Mouse (Mus musculus): ENCODE measurements at regions not wholly inside any gene's neighbourhood (a gene's known extent, or its start where the extent isn't known, plus 50 kb on each side); places are given as distances from the start of the nearest gene placed in this dataset.

DNA sequence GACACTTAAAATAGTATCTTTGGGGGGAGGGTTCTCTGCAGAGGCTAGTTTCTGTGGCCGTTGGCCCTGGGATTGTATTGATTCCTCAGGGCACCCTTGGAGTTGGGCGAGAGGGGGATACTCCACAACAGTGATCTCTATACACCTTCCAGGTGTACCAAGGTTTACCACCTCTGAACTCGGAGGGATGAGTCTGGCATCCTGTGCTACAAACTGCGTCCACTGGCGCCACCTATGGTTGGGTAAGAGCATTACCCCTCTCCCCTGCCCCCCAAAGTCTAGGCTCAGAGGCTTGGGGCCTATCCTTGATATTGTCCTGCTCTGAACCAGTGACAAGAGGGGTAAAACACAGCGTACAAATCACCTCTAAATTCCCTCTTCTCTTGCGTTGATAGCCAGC is 62.2 kb downstream of the Gm17728 start:
- DNase-seq (ENCODE audit: low read depth, low spot score): no peak

DNA sequence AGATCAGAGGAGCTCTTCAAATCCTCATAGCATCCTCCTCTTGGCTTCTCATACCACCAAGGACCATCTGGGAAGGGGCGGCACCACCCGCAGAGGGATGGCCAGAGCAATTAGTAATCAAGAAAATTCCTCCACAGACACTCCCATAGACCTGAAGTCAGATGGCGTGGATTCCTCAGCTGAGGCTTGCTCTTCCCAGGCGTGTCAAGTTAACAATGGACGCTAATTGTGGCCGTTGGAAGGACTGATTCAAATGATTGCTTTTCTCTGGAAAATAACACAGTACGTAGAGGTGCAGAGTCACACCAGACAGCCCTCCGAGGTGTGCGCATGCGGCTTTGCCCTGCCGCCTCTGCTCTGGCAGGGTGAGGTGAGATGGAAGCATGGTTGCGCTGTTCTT is 62.7 kb downstream of the Gm17728 start:
- DNase-seq (ENCODE audit: low read depth, low spot score): no peak

DNA sequence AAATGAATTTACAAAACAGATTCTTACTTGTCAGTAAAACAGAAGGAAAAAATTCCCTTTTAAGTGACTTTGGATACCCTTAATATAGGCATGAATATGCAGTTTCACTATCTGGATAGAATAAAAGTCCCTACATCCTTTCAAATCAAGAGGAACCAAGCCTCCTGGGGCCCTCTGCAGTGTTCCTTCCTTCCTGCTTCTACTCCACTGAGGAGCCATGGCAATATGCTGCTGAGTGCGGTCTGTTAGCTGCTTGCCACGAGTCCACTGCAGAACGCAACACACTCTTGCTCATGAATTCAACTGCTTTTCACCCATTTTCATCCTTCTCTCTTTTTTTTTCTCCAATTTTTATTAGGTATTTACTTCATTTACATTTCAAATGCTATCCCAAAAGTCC is 107.5 kb downstream of the Gm17728 start:
- DNase-seq (ENCODE audit: low read depth, low spot score): no peak

DNA sequence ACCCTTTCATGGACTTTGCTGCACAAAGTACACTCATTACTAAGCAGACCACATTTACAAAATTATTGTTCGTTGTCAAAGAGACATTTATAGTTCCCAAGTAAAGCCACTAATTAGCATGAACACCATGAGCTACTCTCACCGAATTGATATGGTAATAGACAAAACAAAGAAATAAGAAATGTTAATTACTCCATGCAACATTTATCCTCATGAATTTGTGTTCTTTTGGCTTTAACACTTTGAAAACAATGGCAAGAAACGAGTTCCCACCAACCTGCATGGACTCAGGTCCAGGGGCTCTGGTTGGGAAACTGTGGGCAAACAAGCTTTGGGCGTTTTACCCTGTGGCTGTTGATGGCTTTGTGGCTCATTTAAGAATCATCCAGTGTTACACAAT is 114.2 kb downstream of the Gm17728 start:
- no peak for DNase-seq (ENCODE audit: low read depth, low spot score)

DNA sequence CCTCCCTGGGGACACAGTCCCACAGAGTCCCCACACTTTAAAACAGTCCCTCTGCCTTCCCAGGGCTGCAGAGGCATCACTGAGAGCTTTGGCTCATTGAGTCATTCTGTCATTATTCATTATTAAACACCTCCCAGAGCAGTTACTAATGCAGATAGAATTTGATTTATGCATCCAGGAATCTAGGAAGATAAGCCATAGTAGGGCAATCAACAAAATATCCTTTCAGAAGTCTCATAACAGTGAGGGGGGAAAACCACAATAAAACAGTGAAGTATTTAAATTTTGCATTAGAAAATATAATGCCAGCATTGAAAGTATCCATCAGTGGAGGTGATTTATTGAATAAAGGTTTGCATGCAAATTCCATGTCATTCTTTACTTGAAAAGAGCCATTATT is 116.5 kb downstream of the Gm17728 start:
- no peak for DNase-seq (ENCODE audit: low read depth, low spot score)

DNA sequence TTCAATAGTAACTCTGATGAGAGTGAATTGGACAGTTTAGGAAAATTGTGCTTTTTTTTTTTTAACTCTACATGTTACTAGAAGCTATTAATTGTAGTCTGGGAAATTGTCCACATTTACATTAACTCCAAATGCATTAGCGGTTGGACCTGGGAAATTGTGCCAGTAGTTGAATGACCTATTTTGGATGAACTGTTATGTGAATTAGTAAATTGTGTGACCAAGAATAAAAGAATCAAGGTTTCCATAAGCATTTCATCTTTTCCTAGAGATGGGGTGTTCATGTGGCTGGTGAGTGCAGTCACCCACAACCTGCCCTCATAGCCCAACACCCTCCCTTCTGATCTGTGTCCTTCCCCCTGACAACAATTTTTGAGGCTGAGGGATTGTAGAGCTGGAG is 118.3 kb downstream of the Gm17728 start:
- DNase-seq (ENCODE audit: low read depth, low spot score): no peak

DNA sequence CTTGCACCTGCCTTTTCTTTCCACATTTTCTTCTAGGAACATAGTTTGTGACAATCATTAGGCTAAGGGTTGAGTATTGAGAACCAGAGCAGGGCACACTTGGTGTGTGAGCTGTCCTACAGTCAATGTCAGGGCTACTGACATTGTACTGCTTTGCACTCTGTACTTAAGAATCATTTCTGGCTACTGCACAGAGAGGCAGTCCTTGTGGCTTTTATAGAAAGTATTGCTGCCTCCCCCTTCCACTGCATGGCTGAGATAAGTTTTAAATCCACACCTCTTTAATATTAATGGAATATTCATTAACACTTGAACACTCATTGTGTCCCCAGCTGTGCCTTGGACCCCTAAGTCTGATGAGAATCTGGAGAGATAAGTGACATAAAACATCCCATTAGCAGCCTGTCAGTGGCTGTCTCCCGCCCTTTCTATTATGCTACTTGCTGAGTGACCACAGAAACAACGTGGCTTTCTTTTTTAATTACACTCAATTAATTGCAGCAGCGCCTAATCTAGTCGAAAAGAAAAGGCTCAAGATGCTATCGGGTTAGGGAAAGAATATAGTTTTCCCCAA is 121.5 kb downstream of the Gm17728 start:
- DNase-seq (ENCODE audit: low read depth, low spot score): no peak

DNA sequence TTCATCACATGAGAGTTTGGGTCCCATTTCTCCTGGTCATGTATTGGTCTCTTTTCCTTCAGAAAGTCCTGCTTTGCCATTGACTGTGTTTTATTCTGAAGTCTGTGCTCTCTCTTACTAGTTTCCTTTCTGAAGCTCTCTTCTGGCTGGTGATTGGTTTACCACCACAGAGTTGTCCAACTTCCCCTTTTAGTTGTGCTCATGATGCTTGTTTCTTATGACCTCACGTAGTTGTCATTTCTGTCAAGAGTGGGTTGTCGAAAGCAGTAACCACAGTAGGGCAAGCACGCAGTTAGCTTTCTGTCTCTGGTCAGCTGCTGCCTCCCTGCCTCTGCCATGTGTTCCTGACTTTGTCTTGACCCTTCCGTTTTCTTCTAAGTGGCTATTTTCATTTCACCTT is 112.0 kb downstream of the Pabpc6 start:
- DNase-seq (ENCODE audit: low read depth, low spot score): no peak

DNA sequence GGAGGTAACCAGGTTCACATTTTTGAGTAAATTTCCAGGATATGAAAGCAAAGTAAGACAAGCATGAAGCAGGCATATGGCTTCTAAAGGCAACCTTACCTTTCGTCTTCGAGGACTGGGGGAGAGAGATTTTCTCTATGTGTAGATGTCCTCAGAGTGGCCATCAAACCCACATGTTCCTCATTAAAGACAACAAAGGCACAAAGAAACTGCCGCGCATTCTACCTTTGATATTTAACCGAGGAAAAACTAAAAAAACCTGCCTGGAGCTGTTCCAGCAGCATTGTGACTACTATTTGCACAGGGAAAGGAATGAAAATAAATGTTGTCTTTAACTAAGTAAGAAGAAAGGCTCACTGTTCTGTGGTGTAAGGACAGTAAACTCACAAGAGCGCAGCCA is 102.7 kb downstream of the Pabpc6 start:
- DNase-seq (ENCODE audit: low read depth, low spot score): no peak

DNA sequence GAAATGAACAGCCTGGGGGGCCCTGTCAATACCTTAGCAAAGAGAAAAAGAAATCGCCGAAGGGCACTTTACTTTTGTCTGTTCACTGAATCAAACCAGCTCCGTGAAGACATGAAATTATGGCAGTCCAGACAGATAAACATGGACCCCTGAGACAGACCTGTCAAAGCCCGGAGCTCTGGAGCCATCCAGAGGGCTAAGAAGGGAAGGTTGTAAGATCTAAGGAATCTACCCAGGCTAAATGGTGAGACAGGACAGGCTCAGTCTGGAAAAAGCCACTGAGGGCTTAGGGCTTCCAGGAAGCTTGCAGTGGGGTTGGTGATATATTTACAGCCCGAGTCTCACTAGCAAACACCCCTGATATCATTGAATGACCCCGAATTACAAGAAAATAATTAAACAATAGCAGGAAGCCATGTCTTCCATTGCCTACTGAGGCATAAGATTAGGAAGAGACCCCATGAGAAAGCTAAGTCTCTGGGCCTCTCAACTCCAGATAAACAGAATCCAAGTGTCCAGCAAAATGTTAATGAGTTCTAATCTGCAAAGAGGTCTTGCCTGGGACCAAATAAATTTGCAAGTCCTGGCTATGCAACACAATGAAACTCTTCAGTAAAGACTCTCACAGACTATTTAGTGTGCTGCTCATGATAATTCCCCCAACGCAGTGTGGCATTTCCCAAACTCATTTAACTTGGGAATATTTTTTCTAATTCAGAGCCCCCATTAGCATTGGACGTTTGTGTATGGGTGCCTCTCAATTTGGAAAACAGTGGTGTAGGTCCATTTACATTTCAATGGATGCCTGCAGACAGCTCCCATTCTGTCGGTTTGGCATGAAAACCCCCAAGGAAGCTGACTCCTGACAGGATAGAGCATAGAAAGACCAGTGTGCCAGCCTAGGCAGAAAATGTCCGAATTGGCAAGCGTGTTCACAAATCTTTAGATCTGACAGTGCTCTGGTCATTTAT is 89.8 kb downstream of the Pabpc6 start:
- peak; percentile 2 for DNase-seq (ENCODE audit: low read depth, low spot score)

DNA sequence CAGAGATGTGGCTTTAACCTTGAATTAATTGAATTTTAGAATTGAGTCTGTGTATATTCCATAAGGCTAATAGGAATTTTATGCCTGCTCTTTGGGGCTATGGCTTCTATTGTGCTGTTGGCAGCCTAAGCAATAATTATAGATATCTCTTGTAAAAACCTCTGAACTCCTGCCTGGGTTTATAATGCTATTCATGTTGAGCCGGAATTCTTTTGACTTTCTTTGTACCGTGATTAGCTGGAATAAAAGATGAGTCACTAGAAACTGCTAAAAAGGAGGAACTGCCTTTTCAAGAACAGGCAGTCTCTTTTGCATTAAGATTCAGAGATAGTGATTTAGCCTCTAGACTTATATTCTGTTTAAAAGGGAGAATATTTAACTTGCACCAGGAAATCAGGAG is 71.4 kb downstream of the Pabpc6 start:
- DNase-seq (ENCODE audit: low read depth, low spot score): no peak

DNA sequence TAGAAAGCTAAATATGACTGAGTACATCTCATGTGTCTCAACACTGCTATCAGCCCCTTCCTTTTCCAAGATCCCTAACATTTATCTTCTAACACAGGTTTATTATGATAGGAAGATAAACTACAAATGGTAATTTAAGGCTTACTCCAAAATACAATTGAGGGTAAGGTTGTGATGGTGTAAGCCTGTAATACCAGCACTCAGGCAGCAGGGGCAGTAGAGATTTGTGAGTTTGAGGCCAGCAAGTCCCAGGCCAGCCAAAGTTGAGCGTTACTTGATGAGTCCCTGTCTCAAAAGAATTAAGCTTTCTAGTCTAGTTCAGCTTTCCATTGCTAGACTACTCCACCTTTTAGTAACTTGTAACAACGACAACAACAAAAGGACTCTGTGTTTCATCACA is 69.1 kb downstream of the Pabpc6 start:
- DNase-seq (ENCODE audit: low read depth, low spot score): no peak
